Mouse (Mus musculus) right cerebral cortex, postnatal 14 days (tissue): ENCODE data around the gene Dupd1.

Source experiments
- DNase-seq: peaks from one replicate; pipeline ENCODE4 v3.0.0; 2022

The Dupd1 gene

DNA sequence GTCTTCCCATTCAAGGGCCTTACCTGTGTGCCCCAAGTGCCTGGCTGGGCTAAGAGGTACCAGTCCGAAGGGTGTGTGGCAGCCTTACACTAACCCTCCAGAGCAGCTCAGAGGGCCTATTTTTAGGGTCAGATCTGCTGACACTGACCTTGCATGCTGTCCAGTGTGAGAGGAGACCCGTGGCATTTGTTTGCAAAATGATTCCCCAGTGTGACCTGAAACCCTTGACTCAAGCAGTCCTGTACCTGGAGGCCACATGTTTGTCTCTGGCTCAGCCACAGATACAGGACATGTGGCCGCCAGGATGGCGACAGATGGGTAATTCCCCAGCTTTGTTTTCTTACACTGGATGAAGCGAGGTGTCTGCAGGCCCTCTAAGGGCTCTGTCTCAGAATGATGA is at the start of gene Dupd1:
TSS of gene Dupd1 (minus strand) at position 91 of the 400 bp plus-strand sequence.
- no peak for DNase-seq

DNA sequence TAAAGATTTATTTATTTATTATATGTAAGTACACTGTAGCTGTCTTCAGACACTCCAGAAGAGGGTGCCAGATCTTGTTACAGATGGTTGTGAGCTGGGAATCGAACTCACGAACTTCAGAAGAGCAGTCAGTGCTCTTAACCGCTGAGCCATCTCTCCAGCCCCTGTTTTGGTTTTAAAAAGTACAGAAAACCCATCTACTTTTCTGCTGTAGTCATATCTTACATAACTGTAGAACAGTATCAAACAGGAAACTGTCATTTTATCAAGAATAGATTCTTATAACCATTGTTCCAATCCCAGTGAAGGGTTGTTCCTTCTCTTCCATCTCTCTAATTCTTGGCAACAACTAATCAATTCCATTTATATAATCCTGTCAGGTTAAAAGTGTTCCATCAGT is 49.4 kb upstream of the Dupd1 start:
- no peak for DNase-seq

DNA sequence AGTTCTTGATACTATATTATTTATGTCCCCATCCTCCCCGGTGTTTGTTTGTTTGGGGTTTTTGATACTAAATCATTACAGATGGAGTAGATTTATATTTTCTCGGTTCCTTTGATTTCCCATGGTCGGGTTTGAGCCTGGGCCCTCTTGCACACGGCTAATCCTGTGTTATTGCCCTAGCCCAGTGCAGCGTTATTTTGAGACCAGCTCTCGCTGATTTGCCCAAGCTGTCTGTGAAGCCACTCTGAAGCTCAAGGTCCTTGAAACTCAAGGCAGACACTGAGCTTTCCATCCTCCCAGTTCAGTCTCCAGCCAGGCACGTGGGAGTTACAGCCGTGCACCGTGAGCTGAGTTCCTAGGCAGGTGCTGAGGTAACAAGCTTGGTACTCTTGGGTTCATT is 47.2 kb upstream of the Dupd1 start:
- DNase-seq, result no peak

DNA sequence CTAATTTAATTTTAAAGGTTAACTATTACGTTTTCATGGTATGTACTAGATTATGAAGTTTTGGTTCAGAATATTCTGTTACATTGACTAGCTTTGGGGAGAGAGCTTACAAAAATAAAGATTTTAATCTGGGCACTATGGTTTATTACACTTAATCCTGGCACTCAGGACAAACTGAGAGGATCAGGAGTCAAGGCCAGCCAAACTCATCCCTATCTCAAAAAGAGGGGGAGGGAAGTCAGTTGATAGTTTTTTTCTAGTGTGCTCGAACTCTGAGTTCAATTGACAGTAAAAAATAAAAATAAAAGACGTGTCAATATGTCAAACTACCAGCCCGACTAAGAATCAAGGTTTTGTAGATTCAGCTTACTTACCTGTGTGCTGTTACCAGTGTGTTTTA is 39.0 kb upstream of the Dupd1 start:
- DNase-seq, result no peak

DNA sequence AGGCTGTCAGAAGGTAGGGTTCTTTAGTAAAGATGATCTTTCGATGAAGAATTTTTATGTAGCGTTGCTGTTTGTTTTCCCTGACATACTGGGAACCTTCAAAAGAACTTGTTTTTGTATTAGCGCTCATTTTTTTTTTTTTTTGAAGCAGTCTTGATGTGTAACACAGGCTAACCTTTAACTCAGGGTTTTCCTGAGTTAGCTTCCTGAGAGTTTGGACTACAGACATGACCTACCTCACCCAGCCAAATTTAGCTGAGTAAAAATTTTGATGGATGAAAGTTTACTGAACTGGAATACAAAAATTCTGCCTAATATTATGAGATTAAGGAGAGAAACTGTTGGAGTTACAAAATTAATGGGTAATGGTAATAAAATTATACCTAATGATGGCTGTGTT is 38.0 kb upstream of the Dupd1 start:
- DNase-seq, result no peak

DNA sequence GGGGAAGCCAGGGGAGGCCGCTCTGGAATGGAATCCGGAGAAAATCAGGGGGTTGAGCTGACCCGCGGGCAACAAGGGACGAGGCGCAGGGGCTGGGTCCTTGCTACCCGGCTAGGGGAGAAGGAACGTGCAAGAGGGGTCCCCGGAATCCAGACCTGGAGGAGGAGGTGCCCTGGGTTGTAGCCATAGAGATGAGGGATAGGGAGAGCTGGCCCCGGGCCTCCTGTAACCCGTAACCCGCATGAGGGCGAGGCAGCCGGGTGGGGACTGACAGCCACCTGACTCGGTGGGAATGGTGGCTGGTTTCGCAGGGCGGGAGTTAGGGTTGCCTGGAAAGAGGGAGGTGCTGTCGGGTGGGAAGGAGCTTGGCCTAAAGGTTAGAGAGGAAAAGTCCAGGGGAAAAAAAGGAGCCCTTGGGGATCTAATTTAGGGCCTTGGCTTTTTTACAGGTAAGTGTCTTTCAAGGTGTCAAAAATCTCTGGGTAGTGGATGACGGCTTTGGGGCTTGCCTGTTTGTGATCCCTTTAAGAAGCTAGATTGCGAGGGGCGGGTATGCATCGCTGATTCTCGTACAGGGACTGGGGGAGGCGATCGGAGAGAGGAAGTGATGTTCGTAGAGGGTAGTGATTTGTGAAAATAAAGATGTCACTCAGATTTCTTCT is 36.6 kb upstream of the Dupd1 start, which contains the start of gene Dusp13:
TSS of gene Dusp13 (minus strand) at position 301 of the 662 bp plus-strand sequence.
- peak; percentile 66 for DNase-seq

DNA sequence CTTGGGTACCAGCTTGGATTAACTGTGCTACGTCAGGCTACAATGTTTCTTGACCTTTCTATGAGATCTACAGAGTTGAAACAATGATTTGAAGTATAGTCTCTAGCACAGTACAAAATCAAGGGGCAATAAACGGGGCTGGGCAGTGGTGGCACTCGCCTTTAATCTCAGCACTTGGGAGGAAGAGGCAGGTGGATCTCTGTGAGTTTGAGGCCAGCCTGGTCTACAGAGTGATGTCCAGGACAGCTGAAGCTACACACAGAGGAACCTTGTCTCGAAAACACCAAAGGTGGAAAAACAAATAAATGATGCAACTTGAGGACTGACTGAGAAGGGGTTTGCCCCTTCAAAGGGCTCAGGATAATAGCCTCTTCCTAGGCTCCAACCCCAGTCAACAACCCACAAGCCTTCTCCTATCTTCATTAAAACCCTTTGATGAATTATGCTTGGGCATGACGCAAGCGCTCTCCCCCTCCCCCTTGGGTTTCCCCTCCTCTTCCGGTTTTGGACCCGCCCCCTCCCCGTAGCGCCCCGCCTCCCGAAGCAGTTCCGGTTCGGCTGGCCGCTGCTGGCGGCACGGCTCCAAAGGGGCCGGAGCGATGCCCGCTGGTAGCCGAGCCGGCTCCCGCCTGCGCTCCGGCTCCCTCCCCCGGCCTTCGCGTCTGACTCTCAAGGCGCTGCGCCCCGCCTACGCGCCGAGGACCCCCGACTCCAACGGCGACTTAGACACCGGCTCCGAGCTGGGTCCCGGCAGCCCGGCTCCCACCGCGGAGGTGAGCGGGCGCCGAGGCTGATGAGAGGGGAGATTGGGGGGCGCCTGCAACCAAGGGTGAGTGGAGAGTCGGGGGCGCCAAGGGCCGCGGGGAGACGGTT is 35.9 kb upstream of the Dupd1 start, which contains the start of gene Samd8:
TSS of gene Samd8 (plus strand) at position 524 of the 873 bp plus-strand sequence.
- DNase-seq, result peak; percentile 87

DNA sequence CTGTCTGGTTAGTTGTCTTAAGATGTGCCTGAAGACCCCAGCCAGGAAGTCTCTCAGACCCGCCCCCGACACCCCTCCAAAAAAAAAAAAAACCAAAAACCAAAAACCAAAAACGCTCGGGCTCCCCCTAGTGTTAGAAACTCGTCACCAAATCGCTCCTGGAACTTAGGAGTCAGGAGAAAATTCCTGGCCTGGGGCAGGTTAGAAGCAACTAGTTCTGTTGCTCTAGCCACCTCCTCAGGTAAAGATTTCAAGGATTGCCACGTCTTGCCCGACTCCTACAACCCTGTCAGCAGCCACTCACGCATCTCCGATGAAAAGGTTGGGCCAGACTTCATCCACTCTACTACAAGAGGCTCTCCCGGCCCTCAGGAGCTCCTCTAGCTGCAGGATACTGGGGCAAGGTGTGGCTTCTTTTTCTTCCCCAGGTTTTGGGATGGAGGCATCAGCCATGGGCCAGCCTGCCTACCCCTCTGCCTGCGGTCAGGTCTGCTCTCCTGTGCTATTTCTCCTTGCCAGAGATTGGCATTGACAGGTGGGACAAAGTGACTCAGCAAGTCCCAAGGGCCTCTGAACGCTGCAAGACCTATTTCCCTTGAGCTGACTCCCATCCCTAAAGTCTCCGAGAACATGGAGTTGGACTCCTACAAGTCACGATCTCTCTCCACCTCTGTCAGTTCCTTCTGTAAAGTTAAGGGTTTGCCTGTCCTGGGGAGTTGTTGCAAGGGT is 33.9 kb upstream of the Dupd1 start:
- peak; percentile 69 for DNase-seq

DNA sequence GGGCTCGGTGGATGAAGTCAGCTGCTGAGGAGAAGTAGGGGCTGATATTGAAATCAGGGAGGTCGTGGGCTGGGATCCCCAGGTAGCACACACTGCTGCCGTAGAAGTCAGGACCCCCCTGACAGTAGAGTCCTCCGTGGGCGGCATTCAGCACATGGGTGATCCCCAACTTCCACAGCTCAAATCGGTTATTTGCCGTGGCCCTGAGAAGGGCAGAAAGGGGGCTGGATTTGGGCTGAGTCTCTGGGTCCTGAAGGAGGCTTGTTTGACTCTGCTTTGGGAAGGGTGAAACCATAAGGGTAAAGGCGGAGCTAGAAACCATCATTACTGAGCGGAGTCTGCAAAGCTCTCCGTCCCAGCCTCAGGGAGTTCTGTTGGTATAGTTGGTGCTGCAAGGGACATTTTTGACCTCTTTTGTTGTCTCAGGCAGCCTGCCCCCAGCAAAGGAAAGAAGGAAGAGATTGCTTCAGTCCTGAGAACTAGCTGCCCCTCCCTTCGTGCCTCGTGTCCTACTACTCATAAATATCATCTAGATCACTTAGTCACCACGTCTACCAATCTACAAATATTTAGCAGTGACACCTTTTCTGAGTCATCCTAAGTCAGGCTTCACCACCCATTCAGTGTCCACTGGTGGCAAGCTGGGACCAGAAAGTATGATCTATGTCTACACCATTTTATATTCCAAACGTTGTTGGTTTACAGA is 33.2 kb upstream of the Dupd1 start:
- DNase-seq, result no peak

DNA sequence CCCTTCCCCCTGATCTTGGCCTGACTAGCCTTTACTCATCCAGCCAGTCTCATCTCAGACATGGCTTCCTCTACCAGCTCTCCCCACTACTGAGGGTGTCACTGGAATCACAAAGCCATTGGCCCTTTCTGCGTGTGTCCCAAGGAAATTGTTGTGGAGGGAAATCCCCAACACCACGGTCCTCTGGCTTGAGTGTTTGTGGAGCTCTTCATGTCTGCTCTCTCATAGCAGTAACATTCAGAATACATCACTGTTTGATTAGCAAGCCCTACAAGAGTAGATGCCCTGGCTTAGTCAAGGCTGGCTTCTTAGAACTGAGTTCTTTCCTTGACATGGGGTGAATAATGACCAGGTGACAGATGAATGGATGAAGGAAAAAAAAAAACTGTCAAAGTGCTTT is 32.5 kb upstream of the Dupd1 start:
- DNase-seq, result no peak

DNA sequence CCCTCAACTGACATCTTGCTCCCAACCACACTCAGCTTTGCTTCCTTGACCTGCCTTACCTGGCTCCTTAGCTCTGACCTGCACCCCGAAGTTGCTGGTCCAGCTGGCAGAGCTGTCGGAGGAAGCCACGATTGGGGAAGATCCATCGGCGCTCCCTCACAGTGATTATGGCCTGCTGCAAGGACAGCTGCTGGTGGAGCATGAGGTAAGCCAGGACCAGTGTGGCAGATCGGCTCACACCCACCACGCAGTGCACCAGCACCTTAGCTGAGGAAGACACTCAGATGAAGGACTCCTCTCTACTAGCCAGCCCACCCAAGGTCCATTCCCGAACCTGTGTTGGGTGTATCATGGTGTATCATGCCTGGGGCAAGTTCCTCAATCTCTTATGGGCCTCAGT is 31.9 kb upstream of the Dupd1 start:
- no peak for DNase-seq

DNA sequence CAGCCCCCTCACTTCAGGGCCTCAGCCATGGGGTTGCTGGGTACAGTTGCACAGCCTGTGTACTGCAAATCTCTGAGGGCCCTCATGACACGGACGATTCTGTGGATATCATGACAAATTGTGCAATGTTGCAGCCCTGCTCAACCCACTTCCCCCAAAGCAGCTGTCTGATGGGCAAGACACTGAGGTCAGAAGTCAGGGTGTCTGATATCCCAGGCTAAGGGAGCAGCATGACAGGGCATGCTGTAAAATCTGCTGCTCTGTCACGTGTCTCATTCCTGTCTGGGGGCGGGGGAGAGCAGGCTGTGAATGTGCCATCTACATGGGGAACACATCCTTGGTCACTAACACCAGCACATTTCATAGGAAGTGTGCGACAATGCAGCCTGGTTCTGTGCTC is 30.8 kb upstream of the Dupd1 start:
- DNase-seq, result no peak

DNA sequence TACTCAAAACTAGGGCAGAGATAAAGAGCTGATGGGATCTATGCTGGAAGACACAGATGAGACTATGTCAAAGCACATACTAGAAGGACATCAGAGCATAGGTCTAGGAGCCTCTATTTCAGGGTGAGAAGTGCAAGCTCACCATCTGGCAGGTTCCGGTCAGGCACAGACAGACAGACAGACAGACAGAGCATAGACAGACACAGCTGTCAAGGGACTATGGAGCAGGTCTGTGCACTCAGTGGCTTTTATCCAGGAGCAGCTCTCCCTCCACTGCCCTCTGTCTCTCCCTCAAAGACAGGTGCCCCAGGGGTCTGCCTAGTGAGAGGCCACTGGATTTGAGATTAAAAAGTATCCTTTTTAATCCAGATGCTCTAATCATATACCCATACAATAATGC is 29.8 kb upstream of the Dupd1 start:
- DNase-seq, result no peak

DNA sequence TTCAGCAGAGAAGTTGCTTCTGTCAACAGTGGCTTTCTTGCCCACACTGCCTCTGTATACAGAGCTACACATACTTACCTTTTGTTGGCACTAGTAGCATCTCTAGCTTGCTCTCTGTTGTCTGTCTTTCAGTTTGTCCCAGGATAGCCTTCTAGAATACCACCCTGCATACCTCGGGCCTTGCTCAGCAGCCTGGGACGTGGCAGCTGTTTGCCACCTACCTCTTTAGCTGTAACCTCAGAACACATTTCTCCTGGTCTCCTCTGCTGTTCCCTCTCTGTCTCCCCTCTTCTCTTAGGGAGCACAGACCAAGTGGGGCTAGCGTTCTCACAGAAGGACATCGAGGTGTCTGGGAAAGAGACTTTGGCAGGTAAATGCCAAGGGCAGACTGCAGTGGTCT is 28.1 kb upstream of the Dupd1 start:
- no peak for DNase-seq

DNA sequence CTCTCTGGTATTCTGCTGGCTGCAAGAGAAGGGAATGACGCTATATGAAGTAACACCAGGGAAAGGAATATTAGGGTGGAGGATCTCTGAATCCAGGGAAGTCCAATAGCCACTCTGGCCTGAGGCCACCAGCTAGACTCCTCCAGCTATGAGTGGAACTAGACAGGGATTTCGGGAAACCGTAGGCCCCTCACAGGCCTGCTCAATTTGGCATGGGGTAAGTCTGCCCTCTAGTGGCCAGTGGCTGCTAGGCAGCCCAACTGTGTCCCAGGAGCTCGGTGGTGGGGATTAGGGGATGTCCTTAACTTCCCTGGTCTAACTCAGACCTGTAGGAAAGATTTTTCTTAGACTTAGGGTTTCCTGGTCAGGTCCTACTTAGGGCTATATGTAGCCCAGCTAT is 27.4 kb upstream of the Dupd1 start:
- DNase-seq, result peak; percentile 84

DNA sequence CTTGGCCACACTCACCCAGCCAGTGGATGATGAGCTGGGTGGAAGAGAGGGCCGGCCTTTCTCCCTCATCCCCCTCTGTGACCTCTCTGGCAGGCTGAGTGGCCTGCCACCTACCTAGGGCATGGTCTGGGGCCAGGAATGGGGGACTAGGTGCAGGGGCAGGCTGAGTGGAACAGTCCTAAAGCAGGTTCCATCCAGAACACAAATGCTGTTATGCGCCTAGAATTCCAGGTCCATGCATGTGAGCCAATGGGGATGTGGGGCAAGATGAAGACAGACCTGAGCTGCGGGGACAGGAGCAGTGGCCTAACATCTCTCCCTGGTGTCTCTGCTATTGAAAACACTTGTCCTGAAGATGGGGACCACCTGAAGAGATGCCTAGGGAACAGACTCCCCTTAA is 26.9 kb upstream of the Dupd1 start:
- no peak for DNase-seq

DNA sequence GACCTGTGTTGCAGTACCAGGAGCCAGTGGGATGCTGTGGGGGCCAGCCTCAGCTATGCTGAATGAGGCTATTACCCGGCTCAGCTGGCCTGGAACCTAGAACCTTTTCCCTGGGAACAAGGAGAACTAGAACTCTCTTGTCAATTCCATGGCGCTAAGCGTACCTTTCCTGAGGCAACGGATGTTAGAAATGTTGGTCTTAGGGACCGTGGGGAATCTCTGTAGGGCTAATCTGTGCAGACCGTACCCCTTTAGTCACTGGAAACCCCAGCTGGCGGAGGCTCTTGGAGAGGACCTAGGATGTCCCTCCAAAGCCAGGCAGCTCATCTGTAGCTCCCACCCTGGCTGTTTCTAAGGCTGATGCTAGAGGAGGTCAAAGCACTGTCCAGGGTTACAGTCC is 26.0 kb upstream of the Dupd1 start:
- DNase-seq, result no peak

DNA sequence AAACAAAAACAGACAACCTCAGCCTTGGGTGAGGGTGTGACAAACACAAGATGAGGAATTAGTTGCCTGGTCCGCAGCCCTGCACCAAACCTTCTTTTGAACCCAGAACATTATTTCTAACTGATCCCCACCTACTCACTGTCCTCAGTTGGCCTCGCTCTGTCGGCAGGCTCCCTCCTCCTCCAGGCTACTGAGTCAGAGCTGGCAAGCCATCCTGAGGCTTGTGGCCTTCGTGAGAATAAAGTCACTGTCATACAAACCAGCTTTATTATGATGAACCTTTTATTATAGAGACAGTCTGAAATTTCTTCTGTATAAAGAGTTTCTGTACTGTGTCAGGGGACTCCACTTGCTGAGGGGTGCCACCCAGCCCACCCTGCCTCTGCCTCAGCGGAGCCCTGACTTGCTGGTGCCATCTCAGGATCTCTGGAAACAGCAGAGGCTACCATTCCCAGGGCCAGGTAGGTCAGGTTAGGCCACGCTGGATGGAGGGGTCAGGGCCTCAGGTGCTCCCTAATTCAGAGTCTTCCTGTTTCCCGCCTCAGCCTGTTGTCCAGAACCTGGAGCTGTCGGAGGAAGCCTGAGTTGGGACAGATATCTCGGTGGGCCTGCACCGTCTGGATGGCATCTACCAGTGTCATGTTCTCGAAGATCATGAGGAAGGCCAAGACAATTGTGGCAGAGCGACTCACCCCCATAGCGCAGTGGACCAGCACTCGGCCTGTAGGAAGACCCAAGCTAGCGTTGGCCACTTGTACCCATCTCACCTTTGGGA is 18.9 kb upstream of the Dupd1 start:
- no peak for DNase-seq

DNA sequence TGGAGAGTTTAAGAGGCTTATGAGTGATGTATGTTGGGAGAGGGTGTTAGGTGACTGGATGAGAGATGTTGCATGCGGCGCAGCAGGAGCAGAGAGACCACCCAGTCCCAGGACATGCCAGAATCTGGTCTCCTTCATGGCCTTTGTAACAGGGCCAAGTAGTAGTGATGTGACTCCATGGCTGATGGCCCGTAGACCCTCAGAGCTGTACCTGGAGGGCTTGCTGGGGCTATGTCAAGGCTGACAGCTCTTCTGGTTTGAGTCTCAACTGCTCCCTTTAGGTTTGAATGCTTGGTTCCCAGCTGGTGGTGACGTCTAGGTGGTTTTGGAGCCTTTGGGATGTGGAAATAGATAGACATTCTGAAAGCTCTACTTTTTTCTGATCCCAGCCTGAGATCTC is 15.6 kb upstream of the Dupd1 start:
- no peak for DNase-seq

DNA sequence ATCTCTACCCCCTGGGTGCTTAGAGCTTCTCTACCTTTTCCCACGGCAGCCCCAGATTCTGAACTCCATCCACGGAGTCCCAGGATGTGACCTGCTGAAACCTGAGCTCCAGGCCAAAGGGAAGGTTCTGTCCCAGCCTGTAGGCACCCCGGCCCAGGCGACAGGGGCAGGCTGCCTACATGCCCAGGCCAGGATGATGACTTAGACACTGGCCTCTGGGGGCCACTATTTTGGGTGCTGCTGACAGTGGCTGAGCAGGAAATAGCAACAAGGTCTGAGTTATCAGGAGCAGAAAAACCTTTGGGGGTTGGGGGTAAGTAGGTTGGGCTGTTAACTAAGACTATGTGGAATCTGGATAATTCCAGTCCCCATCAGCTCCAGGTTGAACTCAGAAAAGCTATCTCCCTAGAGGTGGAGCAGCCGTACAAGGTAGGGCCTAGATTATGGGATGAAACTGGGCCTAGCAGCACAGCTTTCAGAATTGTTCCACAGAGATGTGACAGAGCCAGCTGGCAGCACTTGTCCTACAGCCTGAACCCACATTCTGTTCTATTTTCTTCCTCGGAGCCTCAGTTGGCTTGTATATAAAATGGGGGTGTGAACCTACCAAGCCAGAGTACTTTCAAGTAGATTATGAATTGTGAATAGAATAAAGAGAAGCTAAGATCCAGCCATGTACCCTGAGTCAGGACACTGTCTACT is 14.8 kb upstream of the Dupd1 start:
- no peak for DNase-seq

DNA sequence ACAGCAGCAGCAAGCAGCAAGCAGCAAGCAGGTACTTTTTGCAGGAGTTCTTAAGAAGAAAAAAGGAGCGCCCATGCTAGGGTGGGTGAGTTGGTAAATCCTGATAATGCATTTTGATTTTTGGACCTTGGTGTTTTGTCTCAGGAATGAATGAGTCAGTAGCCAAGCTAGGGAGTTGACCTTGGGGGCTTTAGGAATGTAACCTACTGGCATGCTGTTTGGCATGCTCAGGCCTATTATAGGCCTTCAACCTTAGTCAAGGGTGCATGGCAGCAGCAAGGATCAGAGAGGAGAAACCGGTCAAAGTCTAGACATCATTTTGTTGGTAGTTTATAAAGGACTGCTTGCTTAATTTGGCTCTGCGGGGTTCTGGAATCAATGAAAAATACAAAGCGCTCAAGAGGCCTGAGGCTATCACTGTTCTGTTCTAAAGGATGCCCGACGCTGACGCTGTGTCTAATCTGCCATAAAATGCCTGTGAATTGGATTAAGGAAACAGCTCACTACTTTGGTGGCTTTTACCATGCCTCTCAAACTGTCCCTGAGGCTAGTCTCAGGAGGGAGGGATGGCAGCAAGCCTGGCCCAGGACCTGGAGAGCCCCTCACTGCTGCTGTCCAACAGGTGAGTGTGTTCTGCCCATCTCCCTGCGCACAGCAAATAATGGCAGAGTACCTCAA is 7.8 kb upstream of the Dupd1 start:
- no peak for DNase-seq
